Mouse (Mus musculus) spleen, embryonic (tissue): ENCODE measurements around the gene Spaca1.
"Not testable (repeated sequence)": the region's sequence is repeated elsewhere in the genome, so short reads cannot be mapped to it uniquely, and the experiment has no call there.

Source experiments
- CTCF ChIA-PET: fragments of 350-600 bp; sonication (Branson Sonifier 250); formaldehyde crosslinking; loops from one replicate; lab custom pipeline; 2022; lab: Charles Lee

The Spaca1 gene

GRCm38 (mm10) chr4:34049571-34050255, at the start of gene Spaca1:
TSS of gene Spaca1 (minus strand) at chr4:34050191.
- CTCF ChIA-PET = no interaction called here

- CTCF ChIA-PET = not testable (repeated sequence)
Measured at GRCm38 (mm10) chr4:34087286-34087685, 37.3 kb upstream of the Spaca1 start.

GRCm38 (mm10) chr4:34081064-34081463, 31.1 kb upstream of the Spaca1 start:
- CTCF ChIA-PET = no interaction called here

- CTCF ChIA-PET = no interaction called here
Measured at GRCm38 (mm10) chr4:34069002-34069401, 19.0 kb upstream of the Spaca1 start.

GRCm38 (mm10) chr4:34058320-34058719, 8.3 kb upstream of the Spaca1 start:
- CTCF ChIA-PET = no interaction called here

GRCm38 (mm10) chr4:34026771-34027170, 23.2 kb downstream of the Spaca1 start:
- CTCF ChIA-PET = no interaction called here

- CTCF ChIA-PET = no interaction called here
Measured at GRCm38 (mm10) chr4:34021456-34021855, 28.5 kb downstream of the Spaca1 start.

- CTCF ChIA-PET = no interaction called here
Measured at GRCm38 (mm10) chr4:33996382-33996781, 53.6 kb downstream of the Spaca1 start.

GRCm38 (mm10) chr4:33992687-33993086, 57.3 kb downstream of the Spaca1 start:
- CTCF ChIA-PET = no interaction called here

- CTCF ChIA-PET = no interaction called here
Measured at GRCm38 (mm10) chr4:33988466-33989089, 61.4 kb downstream of the Spaca1 start.
